Mouse (Mus musculus) embryonic facial prominence, embryonic 14.5 days (tissue): ENCODE measurements at regions not wholly inside any gene's neighbourhood (a gene's known extent, or its start where the extent isn't known, plus 50 kb on each side); places are given as distances from the start of the nearest gene placed in this dataset. TPM values are rescaled to one million over a fixed set of nuclear protein-coding genes. Genes with fewer than 3 reads are reported as not detected.

Source experiments
- ATAC-seq: fragments of 200-750 bp; cut with Nextera tagmentation; 2 replicates; pipeline ENCODE4 v1.8.0; 2017; ENCODE audit warnings: low read depth, moderate number of reproducible peaks, moderate TSS enrichment
- DNase-seq: peaks from one replicate; pipeline ENCODE4 v3.0.0-alpha.2; 2015; ENCODE audit warnings: low spot score
- H3K27ac ChIP-seq: fragments of 300-500 bp; sonication (generic); replicated peaks from 2 replicates; pipeline ENCODE4 v1.5.1; 2014; ENCODE audit warnings: low read depth, mild to moderate bottlenecking, low read length, moderate library complexity
- H3K27me3 ChIP-seq: fragments of 300-500 bp; sonication (generic); replicated peaks from 2 replicates; pipeline ENCODE4 v1.6.1; 2014; ENCODE audit warnings: low read length; ENCODE audit not compliant: control insufficient read depth, insufficient read depth
- H3K36me3 ChIP-seq: fragments of 300-500 bp; sonication (generic); 2 replicates; pipeline ENCODE4 v1.6.1; 2014; ENCODE audit warnings: low read length, mixed read lengths; ENCODE audit not compliant: control insufficient read depth, insufficient read depth
- H3K4me1 ChIP-seq: fragments of 300-500 bp; sonication (generic); 2 replicates; pipeline ENCODE4 v1.6.1; 2014; ENCODE audit warnings: antibody characterized with exemption, low read length; ENCODE audit not compliant: control insufficient read depth, insufficient read depth
- H3K4me2 ChIP-seq: fragments of 300-500 bp; sonication (generic); 2 replicates; pipeline ENCODE4 v1.6.1; 2014; ENCODE audit warnings: low read depth, mild to moderate bottlenecking, low read length, moderate library complexity, mixed read lengths
- H3K4me3 ChIP-seq: fragments of 300-500 bp; sonication (generic); 2 replicates; pipeline ENCODE4 v1.5.1; 2014; ENCODE audit warnings: low read depth, mild to moderate bottlenecking, low read length
- H3K9ac ChIP-seq: fragments of 300-500 bp; sonication (generic); 2 replicates; pipeline ENCODE4 v1.6.1; 2014; ENCODE audit warnings: low read depth, mild to moderate bottlenecking, low read length, moderate library complexity, mixed read lengths
- H3K9me3 ChIP-seq: fragments of 300-500 bp; sonication (generic); 2 replicates; pipeline ENCODE4 v1.6.1; 2016; ENCODE audit warnings: low read length; ENCODE audit not compliant: control insufficient read depth
- WGBS: fragments of 180-500 bp; shearing (Covaris S2); extraction: QIAGEN DNeasy Blood & Tissue Kit; methylation state at CpG from one replicate; pipeline ENCODE4 v1.1.7; 2014; 5-methylcytosine and 5-hydroxymethylcytosine counted together
- microRNA counts: library from miRNA; unstranded; fragments of <30 nt; microRNA quantifications from one replicate; lab custom pipeline; 2017
- microRNA-seq: library from miRNA; unstranded; fragments of <30 nt; microRNA quantifications from one replicate; pipeline ENCODE4, GENCODE M21; 2016; ENCODE audit warnings: borderline number of aligned reads

GRCm38 (mm10) chr2:139422678-139423077, 71.0 kb upstream of the Sptlc3 start:
- ATAC-seq (no peak), DNase-seq (no peak)
- Histone ChIP-seq H3K27ac (no peak overlapping the region), H3K9ac (no peak overlapping the region), H3K4me2 (no peak overlapping the region), H3K4me1 (no peaks in the 10 kb centered on the region), H3K9me3 (no peaks in the 10 kb centered on the region), H3K27me3 (no peaks in the 10 kb centered on the region), H3K36me3 (no peaks in the 10 kb centered on the region), H3K4me3 (no peak overlapping the region)
- 81% methylated on average over 3 of the region's 3 CpGs for WGBS

- H3K9ac ChIP-seq = no peak overlapping the region
- H3K4me1 ChIP-seq = no peaks in the 10 kb centered on the region
- H3K27me3 ChIP-seq = no peaks in the 10 kb centered on the region
- ATAC-seq (no peak), DNase-seq (no peak)
- H3K9me3 ChIP-seq = no peaks in the 10 kb centered on the region
- WGBS = 65% methylated on average over 2 of the region's 2 CpGs
- no peak overlapping the region for H3K27ac ChIP-seq
- no peaks in the 10 kb centered on the region for H3K36me3 ChIP-seq
- H3K4me2 ChIP-seq = no peak overlapping the region
- no peak overlapping the region for H3K4me3 ChIP-seq
These were observed 70.3 kb upstream of the Sptlc3 start for GRCm38 (mm10) chr2:139423413-139423812.

MicroRNAs encoded in the stretch of these regions (microRNA counts, 519-probe panel; counts per million panel counts)
- microRNA mmu-miR-1952 (lab: Ali Mortazavi, UCI) = 19.3 counts per million

Small RNAs in the stretch of these regions (microRNA-seq; reads per million reads assigned to microRNA genes)
- not detected for gene Mir1952
